Mouse (Mus musculus) heart, adult 11 months (tissue): ENCODE results near the gene Pla2g1b.
A peak's percentile ranks its signal among the peaks of the same experiment; 100 is the strongest.
"Not testable (repeated sequence)": the region's sequence is repeated elsewhere in the genome, so short reads cannot be mapped to it uniquely, and the experiment has no call there.

Experiments used
- DNase-seq: peaks from one replicate; pipeline ENCODE4 v3.0.0; 2022

The Pla2g1b gene

GRCm38 (mm10) chr5:115465642-115466420, at the start of gene Pla2g1b:
Gene Pla2g1b (plus strand): TSS chr5:115466262.
- no peak for DNase-seq

GRCm38 (mm10) chr5:115428831-115429358, 37.2 kb upstream of the Pla2g1b start:
- no peak for DNase-seq

GRCm38 (mm10) chr5:115429359-115430186, 36.5 kb upstream of the Pla2g1b start, which contains the start of gene Msi1:
Gene Msi1 (plus strand): TSS chr5:115429599.
- DNase-seq = no peak

- no peak for DNase-seq
Observed at GRCm38 (mm10) chr5:115430187-115430960, 35.7 kb upstream of the Pla2g1b start.

- DNase-seq = no peak
Observed at GRCm38 (mm10) chr5:115431061-115431897, 34.8 kb upstream of the Pla2g1b start.

GRCm38 (mm10) chr5:115431898-115432259, 34.2 kb upstream of the Pla2g1b start:
- no peak for DNase-seq

GRCm38 (mm10) chr5:115432395-115432794, 33.7 kb upstream of the Pla2g1b start:
- DNase-seq = no peak

GRCm38 (mm10) chr5:115433191-115433590, 32.9 kb upstream of the Pla2g1b start:
- no peak for DNase-seq

GRCm38 (mm10) chr5:115434280-115434852, 31.7 kb upstream of the Pla2g1b start:
- DNase-seq = no peak

GRCm38 (mm10) chr5:115434853-115435754, 31.0 kb upstream of the Pla2g1b start:
- DNase-seq = no peak

- DNase-seq = no peak
Observed at GRCm38 (mm10) chr5:115435755-115436379, 30.2 kb upstream of the Pla2g1b start.

GRCm38 (mm10) chr5:115436421-115437124, 29.5 kb upstream of the Pla2g1b start:
- DNase-seq = peak; percentile 96

- no peak for DNase-seq
Observed at GRCm38 (mm10) chr5:115437242-115437944, 28.7 kb upstream of the Pla2g1b start.

GRCm38 (mm10) chr5:115437945-115438315, 28.1 kb upstream of the Pla2g1b start:
- DNase-seq = no peak

GRCm38 (mm10) chr5:115438667-115439066, 27.4 kb upstream of the Pla2g1b start:
- DNase-seq = no peak

GRCm38 (mm10) chr5:115441205-115441849, 24.7 kb upstream of the Pla2g1b start:
- DNase-seq = peak; percentile 95

- DNase-seq = not testable (repeated sequence)
Observed at GRCm38 (mm10) chr5:115442663-115443062, 23.4 kb upstream of the Pla2g1b start.

- DNase-seq = no peak
Observed at GRCm38 (mm10) chr5:115444130-115444529, 21.9 kb upstream of the Pla2g1b start.
